Mouse (Mus musculus): ENCODE results near the gene Ppfia3. TPM values are rescaled to one million over a fixed set of nuclear protein-coding genes. Genes with fewer than 3 reads are reported as not detected.

Ppfia3 gene
- total RNA-seq, 1 experiment: 6.9 TPM

DNA sequence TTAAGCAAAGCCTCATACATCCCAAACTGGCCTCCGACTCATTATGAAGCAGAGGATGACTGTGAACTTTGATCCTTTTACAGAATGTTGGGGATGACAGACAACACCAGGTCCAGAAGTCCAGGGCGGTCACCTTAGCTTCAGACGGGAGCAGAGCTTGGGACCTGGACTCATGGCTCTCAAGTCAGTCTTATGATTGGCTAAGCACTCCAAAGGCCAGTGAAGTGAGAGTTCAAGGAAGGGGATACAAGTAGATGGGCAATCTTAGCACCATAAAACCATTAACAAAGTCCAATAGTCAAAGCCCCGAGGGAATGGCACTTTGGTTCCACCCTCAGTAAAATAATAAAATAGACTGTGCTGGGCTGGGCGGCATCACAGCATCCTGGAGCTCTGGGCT is 43.8 kb downstream of the Ppfia3 start:
- in situ Hi-C loops (cut with MboI; ENCODE audit: low sequenced_read_pairs in 2 of 2, unreplicated experiment in 2 of 2): no loop called here
- TF ChIP-seq CHD2 (IDR thresholded peaks at IDR 0.05; ENCODE audit: low read depth, low read length) (no peak), HCFC1 (IDR thresholded peaks at IDR 0.05; ENCODE audit: borderline replicate concordance, insufficient read depth, low read length) (no peak), MAFK (IDR thresholded peaks at IDR 0.05; ENCODE audit: insufficient read depth, low read depth, low read length) (no peak), ZC3H11A (IDR thresholded peaks at IDR 0.05; ENCODE audit: borderline replicate concordance, low read depth, low read length) (no peak)
- Histone ChIP-seq H3K36me3 (ENCODE audit: control insufficient read depth, insufficient read depth, low read length, poor library complexity, severe bottlenecking) (peaks cover 22% of the 10 kb centered on the region; the same call in 1 of the 2 replicates), H3K4me3 (ENCODE audit: insufficient read depth in 1 of 2, low read depth in 1 of 2, low read length in 2 of 2, poor library complexity in 1 of 2, severe bottlenecking in 1 of 2) (no peak overlapping the region), H3K27ac (ENCODE audit: insufficient read depth, low read depth, low read length, poor library complexity, severe bottlenecking) (no peak overlapping the region), H3K9me3 (ENCODE audit: control insufficient read depth, insufficient read depth, low read depth, low read length) (no peaks in the 10 kb centered on the region), H3K4me1 (ENCODE audit: control insufficient read depth in 2 of 2, insufficient read depth in 2 of 2, low read length in 2 of 2, poor library complexity in 1 of 2) (peaks cover 0 to 3% of the 10 kb centered on the region in 2 experiments; a peak in 1 of 4 replicates), H3K9ac (ENCODE audit: insufficient read depth, low read depth, low read length, poor library complexity, severe bottlenecking) (no peak overlapping the region)
- no peak for DNase-seq (ENCODE audit: low read depth, low spot score)

DNA sequence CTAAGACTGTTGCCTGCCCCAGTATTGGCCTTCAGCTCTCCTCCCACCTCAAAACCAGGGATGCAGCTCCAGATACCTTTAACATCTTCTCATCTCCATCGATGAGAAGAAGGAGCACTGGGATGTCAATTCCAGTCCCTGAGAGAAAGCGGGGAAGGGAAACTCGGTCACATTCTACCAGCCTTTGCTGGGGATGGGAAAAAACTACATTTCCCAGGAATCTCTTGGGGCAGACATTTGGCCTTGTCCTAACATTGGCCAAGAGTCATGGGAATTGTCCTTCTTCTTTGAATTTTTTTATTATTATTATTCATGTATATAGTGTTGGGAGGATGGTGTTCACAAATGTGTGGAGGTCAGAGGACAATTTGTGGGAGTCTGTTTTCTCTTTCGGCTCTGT is 44.6 kb downstream of the Ppfia3 start:
- Histone ChIP-seq H3K4me1 (ENCODE audit: control insufficient read depth in 2 of 2, insufficient read depth in 2 of 2, low read length in 2 of 2, poor library complexity in 1 of 2) (peaks cover 0 to 7% of the 10 kb centered on the region in 2 experiments; a peak in 1 of 4 replicates), H3K36me3 (ENCODE audit: control insufficient read depth, insufficient read depth, low read length, poor library complexity, severe bottlenecking) (peaks cover 24% of the 10 kb centered on the region; the same call in 1 of the 2 replicates), H3K9me3 (ENCODE audit: control insufficient read depth, insufficient read depth, low read depth, low read length) (no peaks in the 10 kb centered on the region), H3K4me3 (ENCODE audit: insufficient read depth in 1 of 2, low read depth in 1 of 2, low read length in 2 of 2, poor library complexity in 1 of 2, severe bottlenecking in 1 of 2) (no peak overlapping the region), H3K27ac (ENCODE audit: insufficient read depth, low read depth, low read length, poor library complexity, severe bottlenecking) (no peak overlapping the region), H3K9ac (ENCODE audit: insufficient read depth, low read depth, low read length, poor library complexity, severe bottlenecking) (no peak overlapping the region)
- in situ Hi-C loops (cut with MboI; ENCODE audit: low sequenced_read_pairs in 2 of 2, unreplicated experiment in 2 of 2): no loop called here
- TF ChIP-seq MAFK (IDR thresholded peaks at IDR 0.05; ENCODE audit: insufficient read depth, low read depth, low read length): no peak
- no peak for TF ChIP-seq ZC3H11A (IDR thresholded peaks at IDR 0.05; ENCODE audit: borderline replicate concordance, low read depth, low read length)
- no peak for TF ChIP-seq ZNF384 (IDR thresholded peaks at IDR 0.05; ENCODE audit: low read depth, low read length)
- TF ChIP-seq HCFC1 (IDR thresholded peaks at IDR 0.05; ENCODE audit: borderline replicate concordance, insufficient read depth, low read length): peak; percentile 73; the same call in 1 of the 2 replicates
- no peak for DNase-seq (ENCODE audit: low read depth, low spot score)

DNA sequence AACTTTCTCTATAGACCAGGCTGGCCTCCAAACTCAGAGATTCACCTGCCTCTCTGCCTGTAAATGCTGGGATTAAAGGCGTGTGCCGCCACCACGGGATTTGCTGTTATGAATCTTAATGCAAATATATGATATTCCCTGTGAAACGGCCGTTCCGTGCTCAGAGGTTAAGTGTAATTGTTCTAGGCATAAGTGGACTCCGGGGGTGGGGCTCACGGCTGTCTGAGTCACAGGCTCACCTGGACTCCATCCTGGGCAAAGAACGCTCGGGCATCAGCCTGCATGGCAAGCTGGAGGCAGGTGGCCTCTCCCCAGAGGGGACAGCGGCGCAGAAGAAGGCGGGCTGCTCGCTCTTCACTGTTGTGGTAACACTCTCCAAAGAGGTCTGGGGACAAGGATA is 50.3 kb downstream of the Ppfia3 start:
- H3K4me1 ChIP-seq (ENCODE audit: control insufficient read depth in 2 of 2, insufficient read depth in 2 of 2, low read length in 2 of 2, poor library complexity in 1 of 2): peaks cover 0 to 7% of the 10 kb centered on the region in 2 experiments; a peak in 1 of 4 replicates
- in situ Hi-C loops (cut with MboI; ENCODE audit: low sequenced_read_pairs in 2 of 2, unreplicated experiment in 2 of 2): no loop called here
- H3K4me3 ChIP-seq (ENCODE audit: insufficient read depth in 1 of 2, low read depth in 1 of 2, low read length in 2 of 2, poor library complexity in 1 of 2, severe bottlenecking in 1 of 2): peak overlapping the region in 1 of 2 experiments; percentile 25; a peak in 1 of 4 replicates
- H3K9ac ChIP-seq (ENCODE audit: insufficient read depth, low read depth, low read length, poor library complexity, severe bottlenecking): 0 out of 2 replicates have a peak overlapping the region, but pooled peaks have one; percentile 10
- H3K36me3 ChIP-seq (ENCODE audit: control insufficient read depth, insufficient read depth, low read length, poor library complexity, severe bottlenecking): peaks cover 23% of the 10 kb centered on the region; the same call in 1 of the 2 replicates
- H3K9me3 ChIP-seq (ENCODE audit: control insufficient read depth, insufficient read depth, low read depth, low read length): no peaks in the 10 kb centered on the region
- no peak overlapping the region for H3K27ac ChIP-seq (ENCODE audit: insufficient read depth, low read depth, low read length, poor library complexity, severe bottlenecking)
- DNase-seq (ENCODE audit: low read depth, low spot score): no peak
- TF ChIP-seq CHD2 (IDR thresholded peaks at IDR 0.05; ENCODE audit: low read depth, low read length) (no peak), MAFK (IDR thresholded peaks at IDR 0.05; ENCODE audit: insufficient read depth, low read depth, low read length) (no peak), ZNF384 (IDR thresholded peaks at IDR 0.05; ENCODE audit: low read depth, low read length) (no peak), HCFC1 (IDR thresholded peaks at IDR 0.05; ENCODE audit: borderline replicate concordance, insufficient read depth, low read length) (no peak)

DNA sequence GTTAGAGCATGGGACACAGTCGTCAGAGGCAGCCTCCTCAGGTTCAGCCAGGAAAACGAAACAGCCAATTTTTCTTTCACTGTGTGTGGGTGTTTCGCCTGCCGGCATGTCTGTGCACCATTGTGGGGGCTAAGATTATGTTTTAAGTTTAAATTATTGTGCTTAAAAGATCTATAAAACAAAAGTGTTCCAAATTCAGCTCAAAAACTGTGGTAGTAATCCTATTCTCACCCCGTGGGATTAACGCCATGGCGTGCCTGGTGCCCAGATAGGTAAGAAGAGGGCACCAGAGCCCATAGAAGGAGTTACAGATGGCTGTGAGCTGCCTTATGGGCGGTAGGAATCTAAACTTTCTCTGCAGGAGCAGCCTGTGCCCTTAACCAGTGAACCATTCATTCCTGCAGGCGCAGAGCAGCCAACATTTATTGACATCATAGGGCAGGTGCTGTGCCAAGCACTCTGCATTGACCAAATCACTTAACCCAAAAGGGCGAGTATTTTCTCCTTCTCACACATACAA is 51.6 kb downstream of the Ppfia3 start:
- H3K9ac ChIP-seq (ENCODE audit: insufficient read depth, low read depth, low read length, poor library complexity, severe bottlenecking): no peak overlapping the region
- no peaks in the 10 kb centered on the region for H3K9me3 ChIP-seq (ENCODE audit: control insufficient read depth, insufficient read depth, low read depth, low read length)
- DNase-seq (ENCODE audit: low read depth, low spot score): no peak
- peaks cover 0 to 7% of the 10 kb centered on the region in 2 experiments; a peak in 1 of 4 replicates for H3K4me1 ChIP-seq (ENCODE audit: control insufficient read depth in 2 of 2, insufficient read depth in 2 of 2, low read length in 2 of 2, poor library complexity in 1 of 2)
- in situ Hi-C loops (cut with MboI; ENCODE audit: low sequenced_read_pairs in 2 of 2, unreplicated experiment in 2 of 2): no loop called here
- TF ChIP-seq ZNF384 (IDR thresholded peaks at IDR 0.05; ENCODE audit: low read depth, low read length) (no peak), ZC3H11A (IDR thresholded peaks at IDR 0.05; ENCODE audit: borderline replicate concordance, low read depth, low read length) (no peak), MAFK (IDR thresholded peaks at IDR 0.05; ENCODE audit: insufficient read depth, low read depth, low read length) (no peak), HCFC1 (IDR thresholded peaks at IDR 0.05; ENCODE audit: borderline replicate concordance, insufficient read depth, low read length) (no peak), CHD2 (IDR thresholded peaks at IDR 0.05; ENCODE audit: low read depth, low read length) (no peak)
- H3K36me3 ChIP-seq (ENCODE audit: control insufficient read depth, insufficient read depth, low read length, poor library complexity, severe bottlenecking): peaks cover 21% of the 10 kb centered on the region; the same call in 1 of the 2 replicates
- H3K4me3 ChIP-seq (ENCODE audit: insufficient read depth in 1 of 2, low read depth in 1 of 2, low read length in 2 of 2, poor library complexity in 1 of 2, severe bottlenecking in 1 of 2): no peak overlapping the region
- no peak overlapping the region for H3K27ac ChIP-seq (ENCODE audit: insufficient read depth, low read depth, low read length, poor library complexity, severe bottlenecking)
